Comparison of ENCODE assay signal across 9 mouse cellular contexts in genomic region chr7:73540202-73541078, GRCm38 (mm10). TPM values are rescaled to one million over a fixed set of nuclear protein-coding genes. Genes with fewer than 3 reads are reported as not detected.
DNase-seq lines count a peak whose midpoint lies in the region; ATAC-seq and TF ChIP-seq lines count a peak whose summit lies in the region.
"Had no signal": no experiment of that assay in that cellular context is flagged by ENCODE, and none has a peak within 500 bp of the region (broad histone marks: within the 10 kb centered on the region; RNA-seq: fewer than 3 reads in every experiment).

No protein-coding gene starts in this region.

- peak overlapping the region; percentile 65 for H3K4me2 ChIP-seq in forebrain, embryonic 16.5 days (ENCODE audit: low read length)
- H3K4me2 ChIP-seq in liver, embryonic 15.5 days, result peak overlapping the region; percentile 66

- peak overlapping the region; percentile 75 for H3K4me3 ChIP-seq in gastrocnemius, adult 2 months
- H3K4me3 ChIP-seq in forebrain, embryonic 16.5 days (replicated peaks; ENCODE audit: low read length), result peak overlapping the region; percentile 57
- H3K4me3 ChIP-seq in liver, embryonic 15.5 days (replicated peaks), result peak overlapping the region; percentile 76

- H3K9me3 ChIP-seq in forebrain, embryonic 16.5 days (ENCODE audit: control insufficient read depth, low read length), result no peaks in the 10 kb centered on the region
- 0 out of 2 replicates have a peak, but pooled peaks cover 3% of the 10 kb centered on the region for H3K9me3 ChIP-seq in liver, embryonic 15.5 days (replicated peaks)

- under 1% methylated on average over 12 of the region's 12 CpGs for WGBS in forebrain, embryonic 16.5 days
- WGBS in liver, embryonic 15.5 days (ENCODE audit: insufficient replicate concordance), result under 1% methylated on average over 12 of the region's 12 CpGs

- no peak for TF ChIP-seq CTCF in gastrocnemius, adult 2 months (IDR thresholded peaks at IDR 0.05)

- intact Hi-C loops in gastrocnemius, adult 2 months (cut with DNase I), result loop anchor here (1.0 kb wide), 1 partner anchor 17 kb away; no protein-coding TSS in a partner anchor

- peak overlapping the region; percentile 65 for H3K9ac ChIP-seq in forebrain, embryonic 16.5 days (replicated peaks; ENCODE audit: low read depth, low read length)
- H3K9ac ChIP-seq in liver, embryonic 15.5 days, result peak overlapping the region; percentile 53

- peaks cover 2% of the 10 kb centered on the region; the same call in 1 of the 2 replicates for H3K36me3 ChIP-seq in forebrain, embryonic 16.5 days (ENCODE audit: control insufficient read depth, insufficient read depth)
- peaks cover 24% of the 10 kb centered on the region for H3K36me3 ChIP-seq in liver, embryonic 15.5 days (replicated peaks)

- peak overlapping the region; percentile 99 for H3K27ac ChIP-seq in gastrocnemius, adult 2 months
- peak overlapping the region; percentile 85 for H3K27ac ChIP-seq in forebrain, embryonic 16.5 days (ENCODE audit: low read length)
- peak overlapping the region; percentile 73 for H3K27ac ChIP-seq in liver, embryonic 15.5 days (replicated peaks)

- no peak for DNase-seq in gastrocnemius, adult 2 months
- no peak for DNase-seq in gastrocnemius, adult 8-10 months (ENCODE audit: low spot score in 2 of 2)
- peak; percentile 65 for DNase-seq in CD4-positive helper T cell, adult 2 months (ENCODE audit: low read depth, low spot score)
- DNase-seq in thymus, postnatal 4 days, result no peak
- no peak for DNase-seq in adrenal gland, postnatal 36 days
- no peak for DNase-seq in cerebellum, adult 9-11 months

- H3K27me3 ChIP-seq in forebrain, embryonic 16.5 days (replicated peaks; ENCODE audit: control insufficient read depth, insufficient read depth, low read length), result no peaks in the 10 kb centered on the region
- H3K27me3 ChIP-seq in liver, embryonic 15.5 days, result no peaks in the 10 kb centered on the region
- H3K27me3 ChIP-seq: Patski had no signal

- H3K4me1 ChIP-seq in forebrain, embryonic 16.5 days (replicated peaks; ENCODE audit: control insufficient read depth, insufficient read depth, low read length), result peaks cover 22% of the 10 kb centered on the region
- peaks cover 29% of the 10 kb centered on the region for H3K4me1 ChIP-seq in liver, embryonic 15.5 days (replicated peaks)

- ATAC-seq in forebrain, embryonic 16.5 days, result no peak
- ATAC-seq in liver, embryonic 15.5 days (ENCODE audit: insufficient read depth), result no peak

RNA-seq across cellular contexts. Expression of gene Chd2, which starts 1.2 kb away (rescaled TPM):
- total RNA-seq in gastrocnemius, adult 2 months (2021), result 10 to 100 TPM; 40.7 to 48.4 TPM
- 10 to 100 TPM; 41.6 to 49.5 (median 45.0) TPM for total RNA-seq in gastrocnemius, adult 8-10 months (2022)
- polyA plus RNA-seq in forebrain, embryonic 16.5 days (2015; fragmentation: Nextera tagmentation; extraction: Ambion mirVana), result 56.8 and 60.2 TPM in 2 replicates
- 20.1 and 22.1 TPM in 2 replicates for polyA plus RNA-seq in liver, embryonic 15.5 days (2015; fragmentation: Nextera tagmentation; extraction: Ambion mirVana)
- total RNA-seq in adrenal gland, postnatal 36 days (2021), result 10 to 100 TPM; 40.9 to 41.6 TPM
